Mouse (Mus musculus) kidney, postnatal 0 days (tissue): ENCODE data around the gene Rgs6. TPM values are rescaled to one million over a fixed set of nuclear protein-coding genes. Genes with fewer than 3 reads are reported as not detected.

Experiments used
- ATAC-seq: fragments of 200-750 bp; cut with Nextera tagmentation; replicated peaks from 2 replicates; pipeline ENCODE4 v1.8.0; 2017; ENCODE audit warnings: low read depth, moderate number of reproducible peaks, moderate TSS enrichment, moderate library complexity; ENCODE audit not compliant: low FRiP score
- DNase-seq: peaks from one replicate; pipeline ENCODE4 v3.0.0-alpha.2; 2016; ENCODE audit warnings: low spot score
- H3K27ac ChIP-seq: fragments of 300-500 bp; sonication (generic); 2 replicates; pipeline ENCODE4 v1.5.1; 2014; ENCODE audit warnings: mild to moderate bottlenecking
- H3K27me3 ChIP-seq: fragments of 300-500 bp; sonication (generic); 2 replicates; pipeline ENCODE4 v1.6.1; 2014; ENCODE audit warnings: low read length, mixed read lengths; ENCODE audit not compliant: insufficient read depth
- H3K36me3 ChIP-seq: fragments of 300-500 bp; sonication (generic); 2 replicates; pipeline ENCODE4 v1.6.1; 2014; ENCODE audit warnings: low read length, mixed read lengths; ENCODE audit not compliant: insufficient read depth
- H3K4me1 ChIP-seq: fragments of 300-500 bp; sonication (generic); replicated peaks from 2 replicates; pipeline ENCODE4 v1.6.1; 2014; ENCODE audit warnings: antibody characterized with exemption, low read length, mixed read lengths; ENCODE audit not compliant: insufficient read depth
- H3K4me2 ChIP-seq: fragments of 300-500 bp; sonication (generic); 2 replicates; pipeline ENCODE4 v1.6.1; 2014; ENCODE audit warnings: mild to moderate bottlenecking, low read length, moderate library complexity, mixed read lengths
- H3K4me3 ChIP-seq: fragments of 300-500 bp; sonication (generic); replicated peaks from 2 replicates; pipeline ENCODE4 v1.5.1; 2014; ENCODE audit warnings: low read depth, low read length
- H3K9ac ChIP-seq: fragments of 300-500 bp; sonication (generic); 2 replicates; pipeline ENCODE4 v1.6.1; 2014; ENCODE audit warnings: low read depth, low read length
- H3K9me3 ChIP-seq: fragments of 300-500 bp; sonication (generic); replicated peaks from 2 replicates; pipeline ENCODE4 v1.6.1; 2016; ENCODE audit warnings: low read length, inconsistent platforms, mixed read lengths
- CTCF ChIP-seq: IDR thresholded peaks from 2 replicates; pipeline ENCODE4 v1.5.1; 2016; ENCODE audit warnings: antibody characterized with exemption, low read depth, mild to moderate bottlenecking, moderate library complexity
- WGBS: fragments of 180-500 bp; shearing (Covaris S2); extraction: QIAGEN DNeasy Blood & Tissue Kit; methylation state at CpG from one replicate; pipeline ENCODE4 v1.1.7; 2014; 5-methylcytosine and 5-hydroxymethylcytosine counted together
- polyA plus RNA-seq: library from polyadenylated mRNA; unstranded; fragments of >200 nt; fragmentation: Nextera tagmentation; extraction: Ambion mirVana; gene quantifications from 2 replicates; pipeline ENCODE4 v1.2.1, GENCODE M21; 2015

Gene Rgs6
- polyA plus RNA-seq, 1 experiment from 2014 or later: 2.2 TPM

GRCm38 (mm10) chr12:83070848-83071247 lies 482.8 kb downstream of the Rgs6 start:
- H3K27ac ChIP-seq: no peak overlapping the region
- DNase-seq: peak; percentile 82

GRCm38 (mm10) chr12:83072181-83072887 lies 484.2 kb downstream of the Rgs6 start:
- WGBS: 25% methylated on average over 3 of the region's 3 CpGs
- no peak overlapping the region for H3K27ac ChIP-seq
- no peaks in the 10 kb centered on the region for H3K9me3 ChIP-seq
- H3K4me3 ChIP-seq: no peak overlapping the region
- TF ChIP-seq CTCF: peak; percentile 72
- DNase-seq (peak; percentile 64), ATAC-seq (no peak)
- no peak overlapping the region for H3K9ac ChIP-seq
- H3K27me3 ChIP-seq: no peaks in the 10 kb centered on the region
- H3K36me3 ChIP-seq: no peaks in the 10 kb centered on the region
- H3K4me2 ChIP-seq: no peak overlapping the region
- no peaks in the 10 kb centered on the region; the same call in none of the 2 replicates for H3K4me1 ChIP-seq

More at GRCm38 (mm10) chr12:83070848-83071247, 482.8 kb downstream of the Rgs6 start:
- Histone ChIP-seq H3K9me3 (no peaks in the 10 kb centered on the region), H3K36me3 (no peaks in the 10 kb centered on the region), H3K4me3 (no peak overlapping the region), H3K27me3 (no peaks in the 10 kb centered on the region), H3K4me2 (no peak overlapping the region), H3K4me1 (no peaks in the 10 kb centered on the region; the same call in none of the 2 replicates), H3K9ac (no peak overlapping the region)
- TF ChIP-seq CTCF: no peak
- 0 out of 2 replicates have a peak, but pooled peaks have one; percentile 53 for ATAC-seq
- WGBS: 20% methylated on average over 5 of the region's 5 CpGs

DNA sequence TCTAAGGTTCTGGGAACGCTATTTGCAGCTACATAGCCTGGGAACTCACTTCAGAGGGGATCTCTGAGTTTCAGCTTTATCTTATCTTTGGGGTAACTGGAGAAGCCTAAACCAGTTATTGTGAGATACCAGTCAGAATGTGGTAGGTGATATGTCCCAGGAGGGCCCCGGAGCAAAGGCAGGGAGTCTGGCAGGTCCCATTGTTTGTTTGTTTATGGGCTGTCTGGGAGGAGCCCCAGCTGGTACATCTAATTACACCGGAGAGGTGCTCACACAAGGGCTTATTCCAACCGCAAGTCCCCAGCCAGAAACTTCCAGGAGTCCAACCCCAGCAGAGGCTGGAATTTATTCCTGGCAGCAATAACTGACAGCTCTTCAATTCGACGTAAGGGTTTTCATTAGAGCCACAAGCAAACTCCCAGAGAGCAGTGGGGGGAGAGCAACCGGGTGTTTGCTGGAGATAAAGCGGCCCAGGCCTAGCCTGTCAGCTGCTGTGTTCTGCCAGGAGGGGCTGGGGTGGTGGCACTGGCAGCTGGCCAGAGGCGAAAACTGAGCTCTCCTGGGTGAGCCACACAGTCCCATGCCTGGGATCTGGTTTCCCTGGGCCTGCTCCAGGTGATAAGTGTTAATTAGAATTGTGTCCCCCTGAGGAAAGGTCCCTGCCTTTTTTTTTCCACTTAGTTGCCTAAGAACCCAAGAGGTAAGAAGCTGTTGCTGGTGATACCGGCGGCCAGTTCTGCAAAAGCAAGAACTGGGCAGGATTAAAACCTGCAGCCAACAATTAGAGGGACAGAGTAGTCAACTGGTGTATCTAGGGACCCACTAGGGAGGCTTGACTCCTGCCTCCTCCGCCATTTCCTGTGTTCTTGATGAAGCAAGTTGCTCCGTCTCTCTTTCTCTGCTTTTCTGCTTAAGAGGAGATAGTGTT lies 485.1 kb downstream of the Rgs6 start:
- H3K9me3 ChIP-seq: no peaks in the 10 kb centered on the region
- DNase-seq: peak; percentile 51
- peak; percentile 41 for ATAC-seq
- WGBS: 30% methylated on average over 13 of the region's 13 CpGs
- no peak overlapping the region for H3K4me3 ChIP-seq
- H3K27ac ChIP-seq: 0 out of 2 replicates have a peak overlapping the region, but pooled peaks have one; percentile 25
- no peaks in the 10 kb centered on the region for H3K36me3 ChIP-seq
- no peaks in the 10 kb centered on the region; the same call in none of the 2 replicates for H3K4me1 ChIP-seq
- no peak overlapping the region for H3K4me2 ChIP-seq
- no peaks in the 10 kb centered on the region for H3K27me3 ChIP-seq
- no peak overlapping the region for H3K9ac ChIP-seq
- TF ChIP-seq CTCF: no peak

DNA sequence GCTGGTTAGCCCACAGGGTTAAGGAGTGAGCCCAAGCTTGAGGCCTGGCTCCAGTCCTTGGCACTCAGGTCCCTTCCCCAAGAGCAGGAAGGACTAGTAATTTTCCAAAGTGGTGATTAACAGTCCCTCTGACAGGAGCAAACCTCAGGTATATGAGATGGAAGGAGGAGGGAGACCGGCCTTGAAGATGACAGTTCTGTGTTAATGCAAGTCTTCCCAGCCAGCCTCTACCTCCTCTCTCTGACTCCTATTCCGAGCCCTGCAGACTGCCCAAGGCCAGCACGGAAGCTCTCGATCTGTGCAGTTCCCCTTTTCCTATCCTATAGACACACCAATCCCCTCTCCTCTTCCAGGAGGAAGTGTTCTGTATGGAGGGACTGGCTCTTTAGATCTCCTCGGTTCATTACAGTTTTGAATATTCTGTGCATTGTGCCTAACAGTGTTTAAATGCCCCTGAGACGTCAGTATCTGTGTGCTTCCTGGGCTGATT lies 485.8 kb downstream of the Rgs6 start:
- H3K9ac ChIP-seq: no peak overlapping the region
- H3K36me3 ChIP-seq: no peaks in the 10 kb centered on the region
- no peak overlapping the region for H3K4me2 ChIP-seq
- WGBS: 67% methylated on average over 6 of the region's 6 CpGs
- DNase-seq: no peak
- 0 out of 2 replicates have a peak overlapping the region, but pooled peaks have one; percentile 25 for H3K27ac ChIP-seq
- H3K4me1 ChIP-seq: no peaks in the 10 kb centered on the region; the same call in none of the 2 replicates
- TF ChIP-seq CTCF: no peak
- ATAC-seq: no peak
- H3K4me3 ChIP-seq: no peak overlapping the region
- no peaks in the 10 kb centered on the region for H3K9me3 ChIP-seq
- no peaks in the 10 kb centered on the region for H3K27me3 ChIP-seq

DNA sequence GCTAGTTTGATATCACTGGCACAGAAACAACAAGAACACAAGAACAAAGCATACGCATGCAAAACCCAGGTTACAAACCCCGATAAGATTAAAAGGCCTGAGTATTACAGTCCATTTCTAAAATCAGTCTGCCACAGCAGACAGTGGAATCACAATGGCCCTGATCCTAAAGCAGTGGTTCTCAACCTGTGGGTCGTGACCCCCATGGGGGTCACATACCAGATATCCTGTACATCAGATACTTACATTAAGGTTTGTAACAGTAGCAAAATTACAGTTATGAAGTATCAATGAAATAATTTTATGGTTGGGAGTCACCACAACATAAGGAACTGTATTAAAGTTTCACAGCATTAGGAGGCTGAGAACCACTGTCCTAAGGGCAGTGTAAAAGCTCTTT lies 488.1 kb downstream of the Rgs6 start:
- TF ChIP-seq CTCF: no peak
- Histone ChIP-seq H3K9me3 (no peaks in the 10 kb centered on the region), H3K27me3 (no peaks in the 10 kb centered on the region), H3K36me3 (no peaks in the 10 kb centered on the region), H3K4me1 (no peaks in the 10 kb centered on the region; the same call in none of the 2 replicates), H3K4me3 (no peak overlapping the region), H3K4me2 (no peak overlapping the region), H3K27ac (no peak overlapping the region), H3K9ac (no peak overlapping the region)
- DNase-seq: no peak
- 93% methylated on average over 3 of the region's 3 CpGs for WGBS
- no peak for ATAC-seq

DNA sequence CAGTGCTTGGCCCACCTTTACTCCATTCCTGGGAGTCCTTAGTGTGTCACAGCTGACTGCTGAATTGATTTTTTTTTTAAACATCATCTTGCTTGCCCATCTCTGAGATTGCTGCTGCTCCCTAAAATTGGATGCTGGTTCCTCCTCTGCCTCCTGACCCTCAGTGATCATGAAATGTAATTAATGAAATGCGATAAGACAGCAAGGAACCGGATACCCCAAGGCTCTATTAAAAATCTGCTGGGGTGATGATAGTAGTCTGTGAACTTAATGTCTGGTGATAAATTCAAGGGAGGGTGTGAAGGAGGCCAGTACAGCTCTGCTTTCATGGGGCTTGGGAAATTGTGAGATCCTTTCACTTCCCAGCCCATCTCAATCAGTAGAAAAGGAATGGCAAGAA lies 489.4 kb downstream of the Rgs6 start:
- 42% methylated on average over 2 of the region's 2 CpGs for WGBS

More for the DNA sequence above, 489.4 kb downstream of the Rgs6 start:
- no peak for TF ChIP-seq CTCF
- H3K36me3 ChIP-seq: no peaks in the 10 kb centered on the region
- ATAC-seq (no peak), DNase-seq (peak; percentile 63)
- H3K4me2 ChIP-seq: no peak overlapping the region
- no peaks in the 10 kb centered on the region for H3K27me3 ChIP-seq
- H3K27ac ChIP-seq: no peak overlapping the region
- no peak overlapping the region for H3K9ac ChIP-seq
- no peaks in the 10 kb centered on the region; the same call in none of the 2 replicates for H3K4me1 ChIP-seq
- H3K4me3 ChIP-seq: no peak overlapping the region
- H3K9me3 ChIP-seq: no peaks in the 10 kb centered on the region
